Mouse (Mus musculus) limb, embryonic 15.5 days (tissue): ENCODE measurements around the gene Thada. TPM values are rescaled to one million over a fixed set of nuclear protein-coding genes. Genes with fewer than 3 reads are reported as not detected.

Source experiments
- polyA plus RNA-seq: library from polyadenylated mRNA; unstranded; fragments of >200 nt; fragmentation: Nextera tagmentation; extraction: Ambion mirVana; gene quantifications from 2 replicates; pipeline ENCODE4 v1.2.1, GENCODE M21; 2015

Thada gene
- polyA plus RNA-seq, 1 experiment from 2014 or later: 7.2 TPM

Other genes with a start within 250 kb of the Thada start
- 8.2 and 9.5 TPM in 2 replicates for gene Plekhh2, start 45.7 kb upstream of the Thada start, polyA plus RNA-seq
- gene Dync2li1, start 160.3 kb upstream of the Thada start, polyA plus RNA-seq: 26.8 and 29.1 TPM in 2 replicates
- gene Abcg8, start 210.1 kb upstream of the Thada start, polyA plus RNA-seq: 0.10 TPM in 1 of 2 replicates, not detected in the other
- 1.8 and 1.9 TPM in 2 replicates for gene Abcg5, start 216.8 kb upstream of the Thada start, polyA plus RNA-seq